Mouse (Mus musculus): ENCODE measurements around the gene Lrrc45.

The Lrrc45 gene

GRCm38 (mm10) chr11:120704486-120705325 lies 9.0 kb upstream of the Lrrc45 start:
- DNase-seq = no peak

- DNase-seq = no peak
Observed at GRCm38 (mm10) chr11:120706120-120706519, 7.6 kb upstream of the Lrrc45 start.

- DNase-seq = no peak
Observed at GRCm38 (mm10) chr11:120707225-120707624, 6.5 kb upstream of the Lrrc45 start.

- no peak for DNase-seq
Observed at GRCm38 (mm10) chr11:120707969-120708368, 5.8 kb upstream of the Lrrc45 start.

- DNase-seq = no peak
Observed at GRCm38 (mm10) chr11:120709551-120709950, 4.2 kb upstream of the Lrrc45 start.

GRCm38 (mm10) chr11:120710672-120711071 lies 3.1 kb upstream of the Lrrc45 start:
- no peak for DNase-seq

- DNase-seq = no peak
Observed at GRCm38 (mm10) chr11:120711980-120712604, 1.6 kb upstream of the Lrrc45 start.

GRCm38 (mm10) chr11:120712771-120713568 lies 755 bp upstream of the Lrrc45 start:
- no peak for DNase-seq

GRCm38 (mm10) chr11:120714546-120714945 lies 821 bp downstream of the Lrrc45 start:
- DNase-seq = no peak

- no peak for DNase-seq
Observed at GRCm38 (mm10) chr11:120715131-120715530, 1.4 kb downstream of the Lrrc45 start.

GRCm38 (mm10) chr11:120719242-120719641 lies 5.5 kb downstream of the Lrrc45 start:
- DNase-seq = no peak

- no peak for DNase-seq
Observed at GRCm38 (mm10) chr11:120719841-120720376, 6.2 kb downstream of the Lrrc45 start.

- DNase-seq = peak; percentile 85
Observed at GRCm38 (mm10) chr11:120720450-120720849, 6.7 kb downstream of the Lrrc45 start.

GRCm38 (mm10) chr11:120721124-120722066 lies 7.7 kb downstream of the Lrrc45 start, which contains the start of gene Rac3:
Gene Rac3, plus strand, starts transcription at chr11:120721470.
- peak; percentile 77 for DNase-seq

- no peak for DNase-seq
Observed at GRCm38 (mm10) chr11:120722067-120722630, 8.4 kb downstream of the Lrrc45 start.

- DNase-seq = no peak
Observed at GRCm38 (mm10) chr11:120722761-120723382, 9.1 kb downstream of the Lrrc45 start.

GRCm38 (mm10) chr11:120723509-120723908 lies 9.8 kb downstream of the Lrrc45 start:
- no peak for DNase-seq

GRCm38 (mm10) chr11:120726243-120727168 lies 12.8 kb downstream of the Lrrc45 start:
- no peak for DNase-seq

GRCm38 (mm10) chr11:120727169-120727527 lies 13.4 kb downstream of the Lrrc45 start, which contains the start of gene Dcxr:
Gene Dcxr, minus strand, starts transcription at chr11:120727281.
- peak; percentile 57 for DNase-seq

GRCm38 (mm10) chr11:120727564-120727963 lies 13.8 kb downstream of the Lrrc45 start:
- DNase-seq = no peak
